Mouse (Mus musculus) adrenal gland (tissue): ENCODE measurements around the gene Mast4.

Experiments used
- intact Hi-C: fragments of 180-260 bp; cut with DNase I; formaldehyde crosslinking; loops from one replicate; pipeline ENCODE4 v1.15.1; 2025

The Mast4 gene

GRCm38 (mm10) chr13:103319317-103319716 lies 15.0 kb downstream of the Mast4 start:
- intact Hi-C loops, result no loop called here

DNA sequence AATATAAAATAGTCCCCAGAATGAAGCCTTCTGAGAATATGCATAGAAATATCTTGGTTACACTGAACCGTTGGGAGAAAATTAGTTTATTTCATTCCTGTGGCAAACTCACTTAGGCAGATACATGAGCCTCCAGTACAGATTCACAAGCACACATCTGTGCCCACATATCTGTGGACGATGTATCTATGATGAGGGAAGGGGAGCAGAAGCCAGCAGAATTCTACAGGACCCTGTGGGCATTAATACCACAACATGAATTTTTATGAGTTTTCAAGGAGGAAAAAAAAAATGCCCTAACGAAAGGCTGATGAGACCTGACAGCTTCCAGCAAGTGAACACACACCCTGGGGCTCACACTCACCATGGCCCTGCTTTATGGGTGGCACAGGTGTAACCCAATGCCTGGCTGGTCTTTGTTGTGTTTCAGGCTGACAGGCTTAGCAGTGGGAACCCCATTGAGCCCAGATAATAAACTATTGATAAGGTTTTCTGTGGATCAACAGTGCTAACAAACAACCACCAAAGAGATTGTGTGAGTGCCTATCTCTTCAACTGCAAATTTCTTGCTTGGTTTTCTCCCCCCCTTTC lies 17.4 kb downstream of the Mast4 start:
- intact Hi-C loops, result no loop called here

DNA sequence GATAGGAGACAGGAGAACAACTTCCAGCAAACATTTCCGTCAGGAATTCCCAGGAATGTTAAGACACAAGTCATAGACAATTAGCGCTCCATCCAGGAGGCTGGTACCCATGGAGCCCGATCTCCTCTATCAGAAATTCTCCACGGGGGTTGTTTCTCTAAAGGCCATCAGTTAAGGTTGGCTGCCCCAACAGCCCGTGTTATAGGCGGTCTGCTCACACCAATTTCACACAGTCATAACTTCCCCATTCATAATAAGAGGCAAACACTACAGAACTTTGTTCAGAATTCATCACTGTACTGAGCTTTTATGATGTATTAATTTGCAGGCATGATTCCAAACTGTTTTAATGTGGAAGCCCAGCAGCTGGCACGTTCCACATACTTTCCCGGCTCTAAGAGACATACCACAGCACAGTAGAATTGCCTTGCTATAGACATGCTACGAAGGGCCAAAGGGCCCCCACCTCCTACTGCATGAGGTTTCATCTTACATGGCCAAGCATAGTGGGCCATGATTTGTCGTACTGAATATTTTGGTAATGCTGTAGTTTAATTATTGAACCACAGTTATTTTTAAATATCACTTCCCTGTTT lies 19.1 kb downstream of the Mast4 start:
- intact Hi-C loops, result no loop called here

DNA sequence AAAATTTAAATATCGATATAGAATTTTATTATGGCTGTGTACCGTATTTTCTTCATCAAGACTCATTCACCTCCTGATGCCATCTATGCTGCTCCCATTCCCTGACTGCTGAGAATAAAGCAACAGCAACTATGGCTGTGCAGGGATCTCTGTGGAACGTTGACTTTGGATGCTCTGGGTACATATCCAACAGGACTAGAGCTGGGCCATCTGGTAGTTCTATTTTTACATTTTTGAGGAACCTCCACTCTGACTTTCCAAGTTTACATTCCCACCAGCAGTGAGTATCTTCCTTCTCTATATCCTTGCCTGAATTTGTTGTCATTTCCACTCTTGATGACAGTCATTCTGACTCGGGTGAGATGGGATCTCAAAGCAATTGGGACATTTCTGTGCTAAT lies 26.0 kb downstream of the Mast4 start:
- intact Hi-C loops, result no loop called here

GRCm38 (mm10) chr13:103303826-103304225 lies 30.5 kb downstream of the Mast4 start:
- intact Hi-C loops, result no loop called here

- intact Hi-C loops, result no loop called here
Measured at GRCm38 (mm10) chr13:103302508-103302907, 31.8 kb downstream of the Mast4 start.

- intact Hi-C loops, result no loop called here
Measured at GRCm38 (mm10) chr13:103302077-103302476, 32.2 kb downstream of the Mast4 start.

GRCm38 (mm10) chr13:103294424-103294823 lies 39.9 kb downstream of the Mast4 start:
- intact Hi-C loops, result no loop called here

GRCm38 (mm10) chr13:103293121-103293520 lies 41.2 kb downstream of the Mast4 start:
- intact Hi-C loops, result no loop called here

GRCm38 (mm10) chr13:103291098-103291497 lies 43.2 kb downstream of the Mast4 start:
- intact Hi-C loops, result no loop called here

- intact Hi-C loops, result no loop called here
Measured at GRCm38 (mm10) chr13:103285821-103286220, 48.5 kb downstream of the Mast4 start.

DNA sequence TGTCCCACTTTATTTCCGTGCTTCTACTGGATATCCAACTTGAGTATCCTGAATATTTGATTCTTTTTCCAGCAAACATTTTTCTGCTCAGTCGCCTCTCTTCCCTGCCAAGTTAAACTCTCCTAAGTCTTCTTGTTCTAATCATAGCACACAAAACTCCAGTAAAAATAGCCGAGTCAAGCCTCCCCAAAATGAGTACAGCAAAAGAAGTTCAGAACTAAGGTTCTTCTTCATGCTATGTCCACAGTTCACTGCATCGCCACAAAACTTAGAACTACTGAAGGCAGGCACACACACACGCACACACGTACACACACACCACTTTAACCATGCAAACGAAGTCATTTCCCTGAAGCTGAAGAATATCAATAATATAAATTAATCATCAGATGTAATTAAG lies 49.3 kb downstream of the Mast4 start:
- intact Hi-C loops, result no loop called here

GRCm38 (mm10) chr13:103270856-103271391 lies 63.4 kb downstream of the Mast4 start:
- intact Hi-C loops, result no loop called here

DNA sequence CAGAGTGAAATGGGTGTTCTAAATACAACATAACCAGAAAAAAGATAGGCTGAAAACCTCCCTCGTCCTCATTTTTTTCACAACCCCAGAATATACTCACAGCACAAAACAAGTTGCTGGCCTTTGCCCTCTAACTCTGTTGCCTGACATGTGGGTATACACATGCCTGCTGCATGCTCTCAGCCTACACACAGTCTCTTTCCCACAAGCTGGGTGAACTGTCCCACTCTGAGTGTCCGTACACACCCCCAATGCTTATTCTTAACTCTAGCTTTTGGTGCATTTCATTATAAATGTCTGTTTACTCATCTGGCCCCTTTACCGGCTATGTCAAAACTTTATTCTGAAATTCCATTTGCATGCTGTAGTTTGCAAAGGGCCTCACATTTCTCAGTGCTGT lies 71.6 kb downstream of the Mast4 start:
- intact Hi-C loops, result no loop called here

DNA sequence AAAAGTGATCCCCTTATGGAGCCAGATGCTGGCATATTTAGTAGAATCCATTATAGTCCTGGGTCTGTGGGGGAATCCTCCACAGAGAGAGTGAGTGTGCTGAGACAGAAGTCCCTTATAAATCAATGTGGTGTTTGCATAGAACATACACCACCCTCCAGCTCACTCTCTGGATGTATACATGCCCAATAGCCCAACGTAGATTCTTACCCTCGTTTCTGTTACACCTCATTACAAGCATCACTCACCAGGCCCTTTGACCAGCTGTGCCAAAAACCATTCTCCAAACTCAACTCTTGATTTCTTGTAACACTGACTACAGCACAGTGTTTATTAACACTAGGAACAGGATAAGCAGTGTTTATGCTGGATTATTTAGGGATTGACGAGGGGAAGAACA lies 72.2 kb downstream of the Mast4 start:
- intact Hi-C loops, result no loop called here

DNA sequence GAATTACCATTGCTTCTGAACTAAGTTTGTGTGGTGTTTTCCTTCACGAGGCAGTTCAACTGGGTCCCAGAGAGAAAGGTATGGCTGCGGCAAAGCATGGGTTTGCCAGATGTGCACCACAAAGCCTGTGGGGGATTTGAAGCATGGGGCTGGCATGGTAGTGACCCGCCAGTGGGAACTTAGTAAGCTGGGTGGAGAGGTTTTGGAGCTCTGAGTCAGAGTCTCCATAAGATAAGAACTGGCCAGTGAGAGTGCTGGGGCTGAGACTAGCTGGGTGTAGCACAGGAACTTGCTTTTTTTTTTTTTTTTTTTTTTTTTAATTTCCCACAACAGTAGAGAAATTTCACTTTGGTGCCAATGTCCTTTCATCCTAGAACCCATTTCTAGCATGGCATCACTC lies 73.9 kb downstream of the Mast4 start:
- intact Hi-C loops, result no loop called here

- intact Hi-C loops, result no loop called here
Measured at GRCm38 (mm10) chr13:103258106-103258505, 76.2 kb downstream of the Mast4 start.

GRCm38 (mm10) chr13:103254861-103255260 lies 79.4 kb downstream of the Mast4 start:
- intact Hi-C loops, result no loop called here

DNA sequence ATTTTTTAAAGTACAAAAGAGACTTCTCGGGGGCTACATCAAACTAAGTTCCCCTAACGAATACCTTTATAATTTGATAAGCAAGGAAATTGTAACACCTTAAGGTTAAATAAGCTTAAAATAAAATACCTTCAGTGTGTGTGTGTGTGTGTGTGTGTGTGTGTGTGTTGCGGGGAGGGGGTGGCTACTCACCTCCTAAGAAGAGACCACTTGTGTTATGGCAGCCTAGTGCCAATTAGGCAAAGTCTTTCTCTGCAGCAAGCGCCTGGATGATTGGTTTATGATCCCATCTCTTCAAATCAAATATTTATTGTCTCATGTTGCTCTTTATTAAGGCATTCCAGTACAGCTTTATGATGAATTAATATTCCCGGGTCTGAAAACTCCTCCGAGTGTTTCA lies 81.2 kb downstream of the Mast4 start:
- intact Hi-C loops, result no loop called here

GRCm38 (mm10) chr13:103248102-103249054 lies 85.9 kb downstream of the Mast4 start:
- intact Hi-C loops, result no loop called here

GRCm38 (mm10) chr13:103246973-103247718 lies 87.2 kb downstream of the Mast4 start:
- intact Hi-C loops, result no loop called here
